Mouse (Mus musculus) neural tube, embryonic 13.5 days (tissue): ENCODE data around the gene Prkn. TPM values are rescaled to one million over a fixed set of nuclear protein-coding genes. Genes with fewer than 3 reads are reported as not detected.

Source experiments
- ATAC-seq: fragments of 200-750 bp; cut with Nextera tagmentation; 2 replicates; pipeline ENCODE4 v1.8.0; 2017; ENCODE audit warnings: low read depth, mild to moderate bottlenecking, moderate TSS enrichment, moderate library complexity
- H3K27ac ChIP-seq: fragments of 300-500 bp; sonication (generic); replicated peaks from 2 replicates; pipeline ENCODE4 v1.5.1; 2015; ENCODE audit warnings: moderate library complexity, mild to moderate bottlenecking, inconsistent platforms
- H3K27me3 ChIP-seq: fragments of 300-500 bp; sonication (generic); 2 replicates; pipeline ENCODE4 v1.6.1; 2015; ENCODE audit warnings: mild to moderate bottlenecking, inconsistent platforms
- H3K36me3 ChIP-seq: fragments of 300-500 bp; sonication (generic); 2 replicates; pipeline ENCODE4 v1.6.1; 2015; ENCODE audit warnings: mild to moderate bottlenecking, inconsistent platforms
- H3K4me1 ChIP-seq: fragments of 300-500 bp; sonication (generic); replicated peaks from 2 replicates; pipeline ENCODE4 v1.6.1; 2015; ENCODE audit warnings: inconsistent platforms
- H3K4me2 ChIP-seq: fragments of 300-500 bp; sonication (generic); 2 replicates; pipeline ENCODE4 v1.6.1; 2015; ENCODE audit warnings: inconsistent platforms, mild to moderate bottlenecking, moderate library complexity
- H3K4me3 ChIP-seq: fragments of 300-500 bp; sonication (generic); 2 replicates; pipeline ENCODE4 v1.5.1; 2015; ENCODE audit warnings: mild to moderate bottlenecking, inconsistent platforms
- H3K9ac ChIP-seq: fragments of 300-500 bp; sonication (generic); 2 replicates; pipeline ENCODE4 v1.6.1; 2015; ENCODE audit warnings: moderate library complexity, mild to moderate bottlenecking, inconsistent platforms
- H3K9me3 ChIP-seq: fragments of 300-500 bp; sonication (generic); 2 replicates; pipeline ENCODE4 v1.6.1; 2016; ENCODE audit warnings: inconsistent platforms
- WGBS: fragments of 180-500 bp; shearing (Covaris S2); methylation state at CpG from one replicate; pipeline ENCODE4 v1.1.7; 2015; 5-methylcytosine and 5-hydroxymethylcytosine counted together
- polyA plus RNA-seq: library from polyadenylated mRNA; unstranded; fragments of >200 nt; fragmentation: Nextera tagmentation; extraction: Ambion mirVana; gene quantifications from 2 replicates; pipeline ENCODE4 v1.2.1, GENCODE M21; 2015

Prkn gene
- polyA plus RNA-seq, 1 experiment from 2014 or later = 3.6 TPM

DNA sequence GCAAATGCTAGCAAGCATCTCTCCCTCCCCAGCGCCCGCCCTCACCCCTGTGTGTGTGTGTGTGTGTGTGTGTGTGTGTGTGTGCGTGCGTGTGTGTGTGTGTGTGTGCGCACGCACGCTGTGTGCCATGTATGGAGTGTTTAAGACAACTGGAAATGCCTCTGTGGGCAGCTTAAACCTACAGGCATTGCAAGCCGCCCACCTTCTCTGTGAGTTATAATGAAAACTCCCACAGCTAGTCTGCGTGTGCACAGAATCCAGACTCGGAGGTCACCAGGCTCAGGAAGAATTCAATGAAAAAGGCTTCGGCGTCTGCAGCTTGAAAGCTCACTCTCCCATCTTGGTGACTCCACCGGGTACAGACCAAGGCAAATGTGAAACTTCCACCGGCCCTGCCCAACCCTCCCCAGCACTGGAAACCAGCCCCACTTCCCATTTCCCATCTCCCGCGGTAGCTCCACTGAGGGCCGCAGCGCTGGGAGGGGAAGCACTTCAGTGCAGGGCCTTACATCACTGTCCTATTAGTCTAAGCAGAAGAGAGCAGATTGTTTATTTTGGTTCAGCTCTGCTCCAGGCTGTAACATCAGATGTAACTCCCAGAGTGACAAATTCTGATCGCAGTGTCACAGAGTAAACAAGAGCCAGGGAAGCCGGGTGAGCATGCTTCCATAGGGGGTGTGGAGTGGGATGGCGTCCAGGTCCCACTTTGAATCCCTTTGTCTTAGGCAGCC is 772.8 kb downstream of the Prkn start:
- Histone ChIP-seq H3K4me1 (peaks cover 28% of the 10 kb centered on the region), H3K4me3 (no peak overlapping the region), H3K9ac (0 out of 2 replicates have a peak overlapping the region, but pooled peaks have one; percentile 0), H3K27me3 (no peaks in the 10 kb centered on the region), H3K4me2 (no peak overlapping the region), H3K27ac (no peak overlapping the region), H3K9me3 (no peaks in the 10 kb centered on the region), H3K36me3 (no peaks in the 10 kb centered on the region)
- ATAC-seq = no peak
- 68% methylated on average over 21 of the region's 21 CpGs for WGBS

GRCm38 (mm10) chr17:11617552-11617951 is 777.4 kb downstream of the Prkn start:
- WGBS = 81% methylated on average over 2 of the region's 2 CpGs
- H3K27ac ChIP-seq = no peak overlapping the region
- H3K9me3 ChIP-seq = no peaks in the 10 kb centered on the region
- no peak overlapping the region for H3K4me3 ChIP-seq
- H3K4me2 ChIP-seq = no peak overlapping the region
- no peak overlapping the region for H3K9ac ChIP-seq
- peaks cover 15% of the 10 kb centered on the region for H3K4me1 ChIP-seq
- ATAC-seq = no peak
- no peaks in the 10 kb centered on the region for H3K27me3 ChIP-seq
- H3K36me3 ChIP-seq = no peaks in the 10 kb centered on the region

GRCm38 (mm10) chr17:11618886-11619590 is 778.9 kb downstream of the Prkn start:
- H3K4me1 ChIP-seq = peaks cover 3% of the 10 kb centered on the region; the same call in 1 of the 2 replicates
- 81% methylated on average over 8 of the region's 8 CpGs for WGBS
- no peak overlapping the region for H3K4me2 ChIP-seq
- H3K27me3 ChIP-seq = no peaks in the 10 kb centered on the region
- H3K27ac ChIP-seq = no peak overlapping the region
- no peak overlapping the region for H3K4me3 ChIP-seq
- H3K36me3 ChIP-seq = no peaks in the 10 kb centered on the region
- no peaks in the 10 kb centered on the region for H3K9me3 ChIP-seq
- ATAC-seq = no peak
- no peak overlapping the region for H3K9ac ChIP-seq

GRCm38 (mm10) chr17:11620770-11621169 is 780.6 kb downstream of the Prkn start:
- H3K4me1 ChIP-seq = peaks cover 3% of the 10 kb centered on the region; the same call in 1 of the 2 replicates
- no peaks in the 10 kb centered on the region for H3K36me3 ChIP-seq
- no peak overlapping the region for H3K9ac ChIP-seq
- H3K4me2 ChIP-seq = no peak overlapping the region
- no peak overlapping the region for H3K4me3 ChIP-seq
- no peak overlapping the region for H3K27ac ChIP-seq
- H3K9me3 ChIP-seq = no peaks in the 10 kb centered on the region
- no peak for ATAC-seq
- H3K27me3 ChIP-seq = no peaks in the 10 kb centered on the region
- 92% methylated on average over 3 of the region's 3 CpGs for WGBS

DNA sequence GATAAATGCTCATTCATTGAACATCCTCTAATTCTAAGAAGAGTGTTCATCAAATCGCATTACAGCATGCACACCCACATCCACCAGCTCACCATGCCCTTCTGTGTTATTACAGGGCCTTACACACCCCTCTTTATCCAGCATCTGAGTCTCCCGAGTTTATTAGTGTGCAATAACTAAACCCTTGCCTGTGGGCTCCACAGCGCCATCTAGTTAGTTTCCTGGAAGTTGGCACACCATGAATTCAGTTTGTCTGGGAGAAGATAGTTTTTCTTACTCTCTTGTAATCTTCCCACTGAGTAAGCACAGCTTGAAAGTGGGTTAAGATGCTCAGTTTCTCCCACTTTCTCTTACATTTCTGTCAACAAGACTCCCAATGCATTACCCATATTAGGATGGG is 781.3 kb downstream of the Prkn start:
- no peak overlapping the region for H3K27ac ChIP-seq
- H3K4me3 ChIP-seq = no peak overlapping the region
- 55% methylated on average over 3 of the region's 3 CpGs for WGBS
- H3K9ac ChIP-seq = no peak overlapping the region
- ATAC-seq = no peak
- no peaks in the 10 kb centered on the region for H3K27me3 ChIP-seq
- H3K4me2 ChIP-seq = no peak overlapping the region
- H3K4me1 ChIP-seq = peaks cover 3% of the 10 kb centered on the region; the same call in 1 of the 2 replicates
- no peaks in the 10 kb centered on the region for H3K9me3 ChIP-seq
- no peaks in the 10 kb centered on the region for H3K36me3 ChIP-seq

GRCm38 (mm10) chr17:11626306-11626705 is 786.1 kb downstream of the Prkn start:
- Histone ChIP-seq H3K4me2 (no peak overlapping the region), H3K9me3 (no peaks in the 10 kb centered on the region), H3K9ac (no peak overlapping the region), H3K36me3 (no peaks in the 10 kb centered on the region), H3K27me3 (no peaks in the 10 kb centered on the region), H3K4me3 (no peak overlapping the region), H3K4me1 (no peaks in the 10 kb centered on the region), H3K27ac (no peak overlapping the region)
- 80% methylated on average over 3 of the region's 3 CpGs for WGBS
- no peak for ATAC-seq

- Histone ChIP-seq H3K4me1 (no peaks in the 10 kb centered on the region), H3K36me3 (no peaks in the 10 kb centered on the region), H3K4me2 (no peak overlapping the region), H3K9me3 (no peaks in the 10 kb centered on the region; the same call in 1 of the 2 replicates), H3K27ac (no peak overlapping the region), H3K27me3 (no peaks in the 10 kb centered on the region), H3K4me3 (no peak overlapping the region), H3K9ac (no peak overlapping the region)
- WGBS = 93% methylated on average over 11 of the region's 11 CpGs
- ATAC-seq = no peak
Measured at GRCm38 (mm10) chr17:11635121-11635520, 794.9 kb downstream of the Prkn start.

DNA sequence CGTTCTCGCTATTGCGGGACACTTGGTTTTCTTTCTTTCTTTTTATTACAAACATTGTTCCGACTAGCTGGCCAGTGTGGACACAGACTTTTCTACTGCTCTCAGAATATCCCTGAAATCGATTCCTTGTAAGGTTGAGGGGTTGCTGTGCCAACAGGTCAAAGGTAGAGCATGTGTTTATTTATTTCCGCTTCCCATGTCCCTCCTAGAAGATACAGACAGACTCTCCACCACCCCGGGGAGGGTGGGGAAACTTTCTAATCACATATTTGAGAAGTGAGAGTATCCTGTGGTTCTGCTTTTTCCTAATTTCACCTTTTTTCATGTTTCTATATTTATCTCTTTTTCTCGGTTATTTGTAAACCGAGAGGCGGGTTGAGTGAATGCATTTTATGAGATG is 797.5 kb downstream of the Prkn start:
- Histone ChIP-seq H3K27me3 (no peaks in the 10 kb centered on the region), H3K4me1 (no peaks in the 10 kb centered on the region), H3K4me3 (no peak overlapping the region), H3K36me3 (no peaks in the 10 kb centered on the region), H3K4me2 (no peak overlapping the region), H3K27ac (no peak overlapping the region), H3K9ac (no peak overlapping the region), H3K9me3 (no peaks in the 10 kb centered on the region; the same call in 1 of the 2 replicates)
- ATAC-seq = no peak
- WGBS = 87% methylated on average over 10 of the region's 10 CpGs

- H3K4me2 ChIP-seq = no peak overlapping the region
- no peaks in the 10 kb centered on the region for H3K4me1 ChIP-seq
- no peaks in the 10 kb centered on the region; the same call in 1 of the 2 replicates for H3K9me3 ChIP-seq
- H3K27me3 ChIP-seq = no peaks in the 10 kb centered on the region
- no peak for ATAC-seq
- H3K36me3 ChIP-seq = no peaks in the 10 kb centered on the region
- no peak overlapping the region for H3K27ac ChIP-seq
- H3K9ac ChIP-seq = no peak overlapping the region
- WGBS = 93% methylated on average over 6 of the region's 6 CpGs
- H3K4me3 ChIP-seq = no peak overlapping the region
Measured at GRCm38 (mm10) chr17:11638451-11638850, 798.3 kb downstream of the Prkn start.

DNA sequence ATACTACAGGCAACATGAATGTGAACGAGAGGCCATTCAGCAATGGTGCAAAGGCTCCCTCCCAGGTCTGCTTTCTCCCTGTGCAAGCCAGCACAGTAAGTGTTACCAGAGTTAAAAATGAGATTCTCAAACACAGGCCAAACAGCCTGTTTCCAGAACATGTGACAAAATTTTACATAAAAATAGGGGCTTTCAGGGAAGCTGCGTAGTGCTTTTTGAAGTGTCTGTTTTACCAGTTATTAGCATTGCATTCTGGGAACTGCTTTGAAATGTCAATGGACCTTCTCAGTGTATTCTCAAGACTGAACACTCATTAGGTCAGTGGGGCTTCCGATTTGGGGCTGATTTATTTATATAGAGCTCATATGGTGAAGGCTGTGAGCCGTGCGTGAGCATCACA is 799.6 kb downstream of the Prkn start:
- Histone ChIP-seq H3K4me1 (0 out of 2 replicates have a peak, but pooled peaks cover 3% of the 10 kb centered on the region), H3K9me3 (no peaks in the 10 kb centered on the region), H3K27ac (no peak overlapping the region), H3K27me3 (no peaks in the 10 kb centered on the region), H3K4me2 (no peak overlapping the region), H3K4me3 (no peak overlapping the region), H3K36me3 (no peaks in the 10 kb centered on the region), H3K9ac (no peak overlapping the region)
- 55% methylated on average over 5 of the region's 5 CpGs for WGBS
- ATAC-seq = no peak

DNA sequence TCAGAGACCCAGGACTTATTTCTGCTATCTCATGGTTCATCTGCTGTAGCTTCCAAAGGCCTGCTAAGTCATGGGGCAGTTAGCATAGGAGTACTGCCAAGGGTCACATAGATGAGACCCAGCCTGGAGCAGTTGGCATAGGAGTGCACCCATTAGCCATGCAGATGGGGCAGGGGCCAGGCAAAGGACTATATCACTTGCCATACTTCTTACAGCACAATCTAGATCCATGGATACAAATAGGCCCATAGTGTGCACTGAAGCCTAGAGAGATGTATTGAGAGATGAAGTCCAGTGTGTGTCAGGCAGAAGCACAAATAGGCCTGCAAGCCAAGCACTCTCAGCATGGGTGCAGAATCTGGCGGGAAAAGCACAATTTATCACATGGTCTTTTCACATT is 802.1 kb downstream of the Prkn start:
- ATAC-seq = no peak

GRCm38 (mm10) chr17:11644016-11644415 is 803.8 kb downstream of the Prkn start:
- no peak for ATAC-seq
- Histone ChIP-seq H3K4me2 (no peak overlapping the region), H3K27ac (no peak overlapping the region), H3K36me3 (no peaks in the 10 kb centered on the region), H3K27me3 (no peaks in the 10 kb centered on the region), H3K9me3 (no peaks in the 10 kb centered on the region), H3K4me1 (0 out of 2 replicates have a peak, but pooled peaks cover 14% of the 10 kb centered on the region), H3K9ac (no peak overlapping the region), H3K4me3 (no peak overlapping the region)
- WGBS = 83% methylated on average over 4 of the region's 4 CpGs

More for the DNA sequence above, 802.1 kb downstream of the Prkn start:
- Histone ChIP-seq H3K27me3 (no peaks in the 10 kb centered on the region), H3K9me3 (no peaks in the 10 kb centered on the region), H3K4me2 (no peak overlapping the region), H3K9ac (no peak overlapping the region), H3K4me1 (0 out of 2 replicates have a peak, but pooled peaks cover 14% of the 10 kb centered on the region), H3K36me3 (no peaks in the 10 kb centered on the region), H3K27ac (no peak overlapping the region), H3K4me3 (no peak overlapping the region)
- 44% methylated on average over 1 of the region's 1 CpGs for WGBS
